Mouse (Mus musculus) megakaryocyte, adult 5-6 weeks (primary cell): Measurements from ENCODE around the gene Surf4. TPM values are rescaled to one million over a fixed set of nuclear protein-coding genes. Genes with fewer than 3 reads are reported as not detected.
"Not testable (repeated sequence)": the region's sequence is repeated elsewhere in the genome, so short reads cannot be mapped to it uniquely, and the experiment has no call there.

Source experiments
- ATAC-seq: 2 replicates; pipeline ENCODE4 v1.8.0; 2016; ENCODE audit warnings: mild to moderate bottlenecking, inconsistent platforms; ENCODE audit not compliant: poor library complexity, severe bottlenecking
- total RNA-seq, 2 experiments: library from RNA; stranded (forward) in 1 of 2; stranded (reverse) in 1 of 2; fragments of 153-499, 151-499 nt in 1 of 2; fragments of 221-1000, 200-1000 nt in 1 of 2; gene quantifications; 2 replicates each; pipeline versions ENCODE4 v1.2.3 to v1.2.4; 2015 to 2017

Surf4 gene
- total RNA-seq, 2 experiments from 2014 or later = 98.4 to 100 TPM

DNA sequence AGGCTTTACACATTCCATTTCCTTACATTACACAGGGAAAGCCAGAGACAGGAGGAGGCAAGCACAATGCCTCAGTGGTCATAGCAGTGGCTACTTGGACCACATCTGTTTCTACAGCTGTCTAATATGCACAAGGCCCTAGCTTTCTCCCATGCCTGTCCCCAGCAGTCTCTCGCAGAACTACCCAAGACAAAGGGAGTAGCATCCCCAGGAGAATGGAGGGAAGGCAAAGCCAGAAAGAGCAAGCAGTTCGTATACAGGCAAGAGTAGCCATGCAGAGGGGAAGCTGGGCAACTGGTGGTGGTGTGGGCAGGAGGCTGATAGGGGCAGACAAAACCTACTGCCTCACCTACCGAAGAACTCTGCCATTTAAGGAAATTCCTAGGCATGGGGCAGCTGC, 27.3 kb downstream of the Surf4 start:
- no peak for ATAC-seq

DNA sequence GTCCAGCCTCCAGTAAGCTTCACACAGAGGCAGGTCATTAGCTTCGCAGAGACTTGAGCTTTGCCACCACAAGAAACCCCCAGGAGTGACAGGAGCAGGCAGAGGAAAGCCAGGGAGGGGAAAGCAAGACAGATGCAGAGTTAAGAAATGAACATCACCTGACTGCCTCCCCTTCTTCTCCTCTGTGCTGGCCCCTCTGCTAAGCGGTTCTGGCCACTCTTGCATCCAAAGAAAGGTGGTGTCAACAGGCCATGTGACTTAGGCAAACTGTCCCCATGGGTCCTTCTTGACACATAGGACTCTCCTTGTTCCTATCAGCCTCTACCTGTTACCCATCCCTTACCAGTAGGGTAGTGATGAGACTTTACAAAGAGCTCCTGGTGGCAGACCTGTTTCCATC, 27.8 kb downstream of the Surf4 start:
- no peak for ATAC-seq

DNA sequence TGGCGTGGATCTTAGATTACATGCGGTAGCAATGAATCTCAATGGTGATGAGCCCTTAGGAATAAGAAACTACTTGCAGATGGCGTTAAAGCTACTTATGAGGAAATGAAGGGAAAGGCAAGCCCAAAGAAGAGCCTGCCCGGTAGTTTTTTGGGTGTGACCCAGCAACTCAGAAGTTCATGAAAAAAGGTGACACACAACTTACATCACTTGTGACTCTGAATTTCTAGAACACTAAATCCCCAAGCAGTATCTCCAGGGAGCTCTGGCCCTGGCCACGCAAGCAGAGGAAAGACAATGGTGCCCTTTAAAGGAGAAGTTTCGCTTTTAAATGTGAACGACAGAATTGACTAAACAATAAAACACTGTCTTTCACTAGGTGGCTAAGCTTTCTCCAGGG, 30.4 kb downstream of the Surf4 start:
- ATAC-seq = no peak

DNA sequence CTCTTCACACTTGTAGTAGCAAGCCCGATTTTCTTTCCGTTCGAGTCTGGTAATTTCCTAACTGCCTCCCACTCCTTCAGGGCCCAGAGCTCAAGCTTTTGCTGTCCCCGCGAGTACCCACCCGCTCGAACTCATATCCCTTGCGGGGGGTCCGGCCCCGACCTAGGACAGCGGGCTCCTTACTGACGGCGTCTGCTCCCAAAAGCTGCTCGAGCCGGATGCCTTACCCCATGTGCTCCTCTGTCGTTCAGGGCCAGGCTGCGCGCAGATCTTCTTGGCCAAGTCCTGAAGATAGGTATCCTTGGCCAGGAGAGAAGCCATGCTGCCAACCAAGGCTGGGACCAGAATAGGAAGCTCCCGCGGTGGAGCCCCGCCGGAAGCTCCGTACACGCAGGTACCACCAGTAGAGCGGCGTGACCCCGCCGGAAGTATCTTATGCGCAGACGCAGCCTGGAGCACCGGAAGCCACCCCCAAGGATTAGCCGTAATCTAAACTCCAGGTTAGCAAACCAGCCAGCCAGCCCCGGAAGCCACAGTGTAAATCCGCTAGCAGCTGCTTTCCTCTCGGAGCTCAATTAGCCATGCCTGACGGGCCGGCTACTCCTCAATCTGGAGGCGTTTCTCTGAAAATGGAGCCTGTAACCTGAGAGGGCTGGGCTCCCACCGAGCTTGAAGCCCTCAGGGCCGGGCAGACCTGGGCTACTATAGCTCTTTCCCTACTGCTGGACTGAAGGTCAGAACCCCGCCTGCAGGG, 31.1 kb downstream of the Surf4 start, which contains the start of gene Surf6:
Gene Surf6 (minus strand): TSS at position 413 of the 754 bp plus-strand sequence.
- ATAC-seq = peak; percentile 90

DNA sequence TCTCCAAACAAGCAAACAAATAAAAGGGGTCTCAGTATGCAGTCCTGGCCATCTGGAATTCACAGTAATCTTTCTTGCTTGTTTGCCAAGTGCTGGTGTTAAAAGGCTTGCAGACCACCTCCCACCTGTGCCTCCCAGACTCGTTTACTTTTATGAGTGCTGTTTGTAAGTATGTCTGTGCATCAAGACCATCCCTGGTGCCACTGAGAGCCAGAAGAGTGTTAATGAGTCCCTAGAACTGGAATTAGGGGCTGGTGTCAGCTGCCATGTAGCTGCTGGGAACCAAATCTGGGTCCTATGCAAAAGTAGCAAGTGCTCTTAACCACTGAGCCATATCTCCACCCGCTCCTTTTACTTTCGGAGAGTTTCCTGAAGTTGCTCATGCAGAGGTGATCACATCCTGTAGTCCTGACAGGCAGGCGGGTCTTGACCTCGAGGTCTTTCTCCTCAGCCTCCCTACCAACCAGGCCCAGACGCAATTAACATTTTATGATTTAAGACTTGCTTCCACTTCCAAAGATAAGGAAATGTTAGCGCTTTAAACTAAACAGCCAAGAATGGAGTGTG, 31.8 kb downstream of the Surf4 start:
- ATAC-seq = no peak

DNA sequence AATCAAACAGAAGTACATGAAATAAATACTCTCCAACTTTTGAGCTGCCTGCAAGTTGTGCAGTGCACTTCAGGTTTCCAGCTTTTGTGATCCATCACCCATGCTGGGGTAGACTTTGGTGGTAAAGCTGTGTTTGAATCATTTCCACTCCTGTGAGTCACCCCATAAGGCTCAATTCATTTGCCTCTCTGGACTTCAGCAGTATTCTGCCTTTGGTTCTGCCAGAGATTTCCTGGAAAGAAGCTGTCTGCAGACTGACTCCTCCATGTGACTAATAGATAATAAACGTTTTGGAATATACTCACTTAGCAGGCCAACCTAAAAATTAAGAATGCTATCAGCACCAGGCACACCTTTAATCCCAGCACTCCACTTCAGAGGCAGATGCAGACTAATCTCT, 33.0 kb downstream of the Surf4 start:
- no peak for ATAC-seq

DNA sequence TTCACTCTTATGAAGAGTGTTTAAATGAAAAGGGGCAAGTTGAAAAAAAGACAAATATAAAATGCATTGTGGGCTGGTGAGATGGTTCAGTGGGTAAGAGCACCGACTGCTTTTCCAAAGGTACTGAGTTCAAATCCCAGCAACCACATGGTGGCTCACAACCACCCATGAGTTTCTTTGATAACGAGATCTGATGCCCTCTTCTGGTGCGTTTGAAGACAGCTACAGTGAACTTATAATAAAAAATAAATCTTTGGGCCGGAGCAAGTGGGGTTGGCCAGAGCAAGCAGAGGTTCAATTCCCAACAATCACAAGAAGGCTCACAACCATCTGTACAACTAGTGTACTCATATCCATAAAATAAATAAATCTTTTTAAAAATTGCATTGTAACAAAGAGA, 37.8 kb downstream of the Surf4 start:
- ATAC-seq = no peak

DNA sequence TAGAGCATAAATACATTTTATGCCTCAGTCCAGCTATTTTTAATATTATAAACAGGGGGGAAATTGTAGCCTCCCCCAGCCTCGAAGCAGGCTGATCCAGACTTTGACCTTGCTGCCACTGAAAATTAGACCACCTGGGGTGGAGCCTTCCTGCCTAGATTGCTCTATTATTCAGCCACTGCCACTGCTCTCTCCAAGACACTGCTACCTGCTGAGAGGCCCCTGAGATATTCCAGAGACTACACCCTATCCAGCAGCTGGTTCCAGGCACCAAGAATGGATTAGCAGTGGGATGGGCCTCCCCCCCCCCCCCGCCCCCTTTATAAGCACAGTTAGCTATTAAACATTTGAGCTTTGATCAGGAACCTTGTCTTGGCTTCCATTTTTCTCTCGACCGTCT, 47.6 kb downstream of the Surf4 start:
- not testable (repeated sequence) for ATAC-seq

DNA sequence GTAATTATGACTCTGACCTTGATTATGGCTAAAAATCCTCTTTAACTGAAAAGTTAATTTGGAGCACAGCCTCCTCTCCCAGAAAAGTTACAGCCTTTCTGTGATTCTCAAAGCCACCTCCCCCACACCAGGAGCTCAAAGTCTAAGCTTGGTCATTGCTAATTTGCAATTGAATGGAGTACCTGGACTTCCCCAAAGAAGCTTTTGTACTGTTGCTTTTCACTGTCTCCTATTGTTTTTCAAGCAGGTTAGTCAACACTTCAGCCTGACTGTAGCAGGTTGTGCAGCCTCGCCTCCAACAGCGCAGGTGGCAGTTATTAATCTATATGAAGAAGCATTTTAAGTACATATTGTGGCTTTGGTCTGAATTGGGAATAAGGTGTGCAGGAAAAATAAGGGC, 48.2 kb downstream of the Surf4 start:
- ATAC-seq = not testable (repeated sequence)

DNA sequence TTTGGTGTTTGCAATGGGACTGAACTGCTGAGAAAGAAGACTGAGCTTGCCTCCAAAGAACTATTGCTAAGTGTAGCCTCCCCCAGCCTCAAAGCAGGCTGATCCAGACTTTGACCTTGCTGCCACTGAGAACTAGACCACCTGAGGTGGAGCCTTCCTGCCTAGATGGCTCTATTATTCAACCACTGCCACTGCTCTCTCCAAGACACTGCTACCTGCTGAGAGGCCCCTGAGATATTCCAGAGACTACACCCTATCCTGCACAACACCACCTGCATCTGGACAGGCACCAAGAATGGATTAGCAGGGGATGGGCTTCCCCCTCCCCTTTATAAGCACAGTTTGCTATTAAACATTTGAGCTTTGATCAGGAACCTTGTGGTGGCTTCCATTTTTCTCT, 55.2 kb downstream of the Surf4 start:
- no peak for ATAC-seq

DNA sequence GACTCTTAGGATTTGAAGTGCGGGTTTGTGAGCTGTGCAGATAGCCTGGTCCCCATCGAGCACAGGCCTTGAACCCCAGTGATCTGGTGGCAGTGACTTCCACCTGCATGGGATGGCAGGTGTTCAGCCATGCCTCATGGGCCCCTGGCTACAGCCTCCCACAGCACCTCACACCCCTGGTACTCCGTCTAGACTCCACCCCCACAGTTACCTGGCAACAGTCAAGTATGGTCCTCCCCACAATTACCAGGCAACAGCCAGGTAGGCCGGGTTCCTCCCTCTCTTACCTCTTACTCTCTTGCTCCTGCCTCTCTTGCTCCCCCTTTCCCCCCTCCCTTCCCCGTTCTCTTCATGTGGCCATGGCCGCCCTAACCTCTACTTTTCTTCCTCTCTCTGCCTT, 63.1 kb downstream of the Surf4 start:
- no peak for ATAC-seq

Other genes starting within 250 kb of the Surf4 start
- not detected in 2 replicates for gene Abo, start 68.9 kb downstream of the Surf4 start, total RNA-seq (2015)
- gene Abo, start 68.9 kb downstream of the Surf4 start, total RNA-seq (2017) = not detected in 2 replicates
- 8.9 and 9.2 TPM in 2 replicates for gene Surf6, start 31.0 kb downstream of the Surf4 start, total RNA-seq (2015)
- 20.7 and 27.9 TPM in 2 replicates for gene Surf6, start 31.0 kb downstream of the Surf4 start, total RNA-seq (2017)
- 5.6 and 7.2 TPM in 2 replicates for gene Med22, start 23.3 kb downstream of the Surf4 start, total RNA-seq (2015)
- 10.9 and 12.7 TPM in 2 replicates for gene Med22, start 23.3 kb downstream of the Surf4 start, total RNA-seq (2017)
- gene Rpl7a, start 23.2 kb downstream of the Surf4 start, total RNA-seq (2015) = 1,352 and 1,498 TPM in 2 replicates
- 1,113 and 1,311 TPM in 2 replicates for gene Rpl7a, start 23.2 kb downstream of the Surf4 start, total RNA-seq (2017)
- gene Surf2, start 17.6 kb downstream of the Surf4 start, total RNA-seq (2015) = 31.3 and 35.6 TPM in 2 replicates
- 34.0 and 34.5 TPM in 2 replicates for gene Surf2, start 17.6 kb downstream of the Surf4 start, total RNA-seq (2017)
- gene Surf1, start 17.4 kb downstream of the Surf4 start, total RNA-seq (2015) = 102 and 106 TPM in 2 replicates
- 61.3 and 77.4 TPM in 2 replicates for gene Surf1, start 17.4 kb downstream of the Surf4 start, total RNA-seq (2017)
- 0.16 and 0.60 TPM in 2 replicates for gene Stkld1, start 119 bp upstream of the Surf4 start, total RNA-seq (2015)
- not detected in 2 replicates for gene Stkld1, start 119 bp upstream of the Surf4 start, total RNA-seq (2017)
- 19.4 and 21.1 TPM in 2 replicates for gene Rexo4, start 30.5 kb upstream of the Surf4 start, total RNA-seq (2015)
- 69.1 and 72.6 TPM in 2 replicates for gene Rexo4, start 30.5 kb upstream of the Surf4 start, total RNA-seq (2017)
- gene Adamts13, start 39.5 kb upstream of the Surf4 start, total RNA-seq (2015) = 0.04 TPM in 1 of 2 replicates, not detected in the other
- gene Adamts13, start 39.5 kb upstream of the Surf4 start, total RNA-seq (2017) = 0.24 and 0.95 TPM in 2 replicates
- 11.9 and 14.9 TPM in 2 replicates for gene Cacfd1, start 76.0 kb upstream of the Surf4 start, total RNA-seq (2015)
- 4.7 and 7.5 TPM in 2 replicates for gene Cacfd1, start 76.0 kb upstream of the Surf4 start, total RNA-seq (2017)
- 23.0 and 23.3 TPM in 2 replicates for gene Slc2a6, start 94.1 kb upstream of the Surf4 start, total RNA-seq (2015)
- gene Slc2a6, start 94.1 kb upstream of the Surf4 start, total RNA-seq (2017) = 39.1 and 40.0 TPM in 2 replicates
- not detected in 2 replicates for gene Mymk, start 138.3 kb upstream of the Surf4 start, total RNA-seq (2015)
- gene Mymk, start 138.3 kb upstream of the Surf4 start, total RNA-seq (2017) = not detected in 2 replicates
- gene Adamtsl2, start 145.5 kb upstream of the Surf4 start, total RNA-seq (2015) = not detected in 2 replicates
- not detected in 2 replicates for gene Adamtsl2, start 145.5 kb upstream of the Surf4 start, total RNA-seq (2017)
- not detected in 2 replicates for gene Fam163b, start 208.6 kb upstream of the Surf4 start, total RNA-seq (2015)
- not detected in 2 replicates for gene Fam163b, start 208.6 kb upstream of the Surf4 start, total RNA-seq (2017)
- gene Dbh, start 231.3 kb upstream of the Surf4 start, total RNA-seq (2015) = not detected in 2 replicates
- not detected in 2 replicates for gene Dbh, start 231.3 kb upstream of the Surf4 start, total RNA-seq (2017)